Mouse (Mus musculus): ENCODE results near the gene Slc43a2.

Gene Slc43a2

DNA sequence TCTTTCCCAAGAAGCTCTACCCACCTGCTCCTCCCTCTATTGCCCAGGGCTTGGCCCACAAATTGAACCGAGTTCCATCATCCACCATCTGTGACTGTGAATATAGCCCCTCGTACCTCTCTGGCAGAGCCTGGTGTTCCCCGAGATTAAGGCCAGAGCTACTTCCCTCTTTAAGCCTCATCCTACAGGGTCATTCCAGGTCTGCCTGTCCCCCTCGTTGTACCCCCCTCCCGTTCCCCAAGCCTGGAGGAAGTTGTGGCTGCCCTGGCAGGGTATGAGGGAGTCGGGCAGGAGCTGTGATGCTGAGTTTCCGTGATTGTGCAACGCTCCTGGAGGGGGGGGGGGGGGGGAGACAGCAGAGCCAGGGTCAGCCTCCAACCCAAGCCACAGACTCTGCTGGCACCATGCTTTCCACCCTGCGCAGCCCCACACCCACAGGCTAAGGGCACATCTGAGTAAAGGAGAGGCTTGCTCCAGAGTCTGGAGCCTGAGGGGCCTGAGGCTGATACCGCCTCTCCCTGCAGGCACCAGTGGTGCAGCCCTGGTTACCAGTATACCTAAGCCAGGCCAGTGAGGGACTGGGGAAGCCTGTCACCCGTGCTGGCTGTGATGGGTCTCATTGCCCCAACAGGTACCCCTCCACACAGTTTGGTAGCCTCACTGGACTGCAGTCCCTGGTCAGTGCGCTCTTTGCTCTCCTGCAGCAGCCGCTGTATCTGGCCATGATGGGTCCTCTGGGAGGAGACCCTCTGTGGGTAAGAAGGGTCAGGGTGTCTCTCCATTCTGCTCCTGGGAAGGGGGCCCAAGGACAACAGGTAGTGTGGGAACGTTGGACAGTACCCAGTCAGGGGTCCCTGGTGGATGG, 39.9 kb downstream of the Slc43a2 start:
- DNase-seq (ENCODE audit: low read depth, low spot score), result no peak

DNA sequence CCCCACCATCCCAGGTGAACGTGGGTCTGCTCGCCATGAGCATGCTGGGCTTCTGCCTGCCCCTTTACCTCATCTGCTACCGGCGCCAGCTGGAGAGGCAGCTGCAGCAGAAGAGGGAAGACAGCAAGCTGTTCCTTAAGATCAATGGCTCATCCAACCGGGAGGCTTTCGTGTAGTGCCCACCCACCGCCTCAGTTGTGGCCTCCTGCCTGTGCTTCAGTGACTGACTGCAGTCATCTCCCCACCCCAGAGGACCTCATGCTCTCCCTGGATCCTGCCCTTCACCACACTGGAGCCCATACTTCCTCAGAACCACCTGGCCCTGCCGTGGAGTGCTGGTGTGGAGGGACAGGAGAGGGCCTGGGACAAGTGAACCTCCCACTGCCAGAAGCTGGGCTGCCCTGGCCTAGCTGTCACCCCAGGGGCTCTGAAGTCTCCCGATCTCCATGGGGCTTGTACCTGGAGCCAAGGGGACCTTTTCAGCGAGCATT, 40.9 kb downstream of the Slc43a2 start:
- DNase-seq (ENCODE audit: low read depth, low spot score), result no peak

- peak; percentile 69 for DNase-seq (ENCODE audit: low read depth, low spot score)
Measured at GRCm38 (mm10) chr11:75572854-75573650, 41.6 kb downstream of the Slc43a2 start.

- DNase-seq (ENCODE audit: low read depth, low spot score), result no peak
Measured at GRCm38 (mm10) chr11:75574378-75575123, 43.1 kb downstream of the Slc43a2 start.

- DNase-seq (ENCODE audit: low read depth, low spot score), result no peak
Measured at GRCm38 (mm10) chr11:75575560-75576123, 44.1 kb downstream of the Slc43a2 start.

- DNase-seq (ENCODE audit: low read depth, low spot score), result no peak
Measured at GRCm38 (mm10) chr11:75578609-75579008, 47.1 kb downstream of the Slc43a2 start.

GRCm38 (mm10) chr11:75581495-75582149, 50.1 kb downstream of the Slc43a2 start:
- no peak for DNase-seq (ENCODE audit: low read depth, low spot score)

DNA sequence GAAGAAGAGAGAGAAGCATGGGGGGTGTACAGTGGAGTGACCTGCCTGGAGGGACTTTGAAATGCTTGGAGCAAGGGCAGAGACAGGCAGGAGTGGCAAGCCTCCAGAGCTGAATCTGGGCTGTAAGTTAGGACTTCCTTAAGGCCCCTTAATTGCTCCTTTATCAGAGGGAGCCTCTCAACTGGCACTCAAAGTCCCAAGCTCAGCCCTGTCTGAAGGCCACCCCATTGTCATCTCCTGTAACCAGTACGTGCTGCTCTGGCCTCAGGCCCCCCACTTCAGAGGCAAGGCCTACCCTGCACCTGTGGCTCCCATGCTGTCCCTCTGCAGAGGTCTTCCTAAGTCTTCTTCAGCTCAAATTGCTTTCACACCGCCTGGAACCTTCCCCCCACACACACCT, 52.0 kb downstream of the Slc43a2 start:
- no peak for DNase-seq (ENCODE audit: low read depth, low spot score)

- no peak for DNase-seq (ENCODE audit: low read depth, low spot score)
Measured at GRCm38 (mm10) chr11:75585061-75585460, 53.6 kb downstream of the Slc43a2 start.

- no peak for DNase-seq (ENCODE audit: low read depth, low spot score)
Measured at GRCm38 (mm10) chr11:75585978-75586377, 54.5 kb downstream of the Slc43a2 start.

GRCm38 (mm10) chr11:75586963-75587362, 55.5 kb downstream of the Slc43a2 start:
- DNase-seq (ENCODE audit: low read depth, low spot score), result no peak

GRCm38 (mm10) chr11:75587493-75588284, 56.2 kb downstream of the Slc43a2 start, which contains the start of gene Pitpna:
TSS of gene Pitpna (plus strand) at chr11:75588097.
- peak; percentile 79 for DNase-seq (ENCODE audit: low read depth, low spot score)

GRCm38 (mm10) chr11:75588285-75588941, 56.9 kb downstream of the Slc43a2 start:
- no peak for DNase-seq (ENCODE audit: low read depth, low spot score)

GRCm38 (mm10) chr11:75592612-75593011, 61.1 kb downstream of the Slc43a2 start:
- no peak for DNase-seq (ENCODE audit: low read depth, low spot score)

GRCm38 (mm10) chr11:75594431-75594830, 62.9 kb downstream of the Slc43a2 start:
- no peak for DNase-seq (ENCODE audit: low read depth, low spot score)

DNA sequence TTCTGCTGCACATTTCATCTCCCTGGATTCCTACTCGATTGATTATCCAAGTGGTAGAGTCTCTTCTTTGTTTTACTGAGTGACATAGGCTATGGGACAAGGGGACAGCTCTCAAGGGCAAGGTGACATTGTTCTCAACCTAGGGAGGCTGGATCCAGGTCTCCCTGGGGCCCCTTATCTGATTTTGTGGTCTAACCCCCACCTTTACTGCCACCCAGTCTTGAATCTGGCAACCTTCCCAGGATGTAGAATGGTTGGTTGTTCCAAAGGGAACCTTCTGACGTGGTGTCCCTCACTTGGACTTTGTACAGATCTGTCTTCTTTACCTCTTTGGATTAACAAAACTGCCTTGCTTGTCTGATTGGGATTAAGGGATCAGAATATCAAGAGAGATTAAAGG, 63.9 kb downstream of the Slc43a2 start:
- no peak for DNase-seq (ENCODE audit: low read depth, low spot score)

GRCm38 (mm10) chr11:75595816-75596215, 64.3 kb downstream of the Slc43a2 start:
- no peak for DNase-seq (ENCODE audit: low read depth, low spot score)

DNA sequence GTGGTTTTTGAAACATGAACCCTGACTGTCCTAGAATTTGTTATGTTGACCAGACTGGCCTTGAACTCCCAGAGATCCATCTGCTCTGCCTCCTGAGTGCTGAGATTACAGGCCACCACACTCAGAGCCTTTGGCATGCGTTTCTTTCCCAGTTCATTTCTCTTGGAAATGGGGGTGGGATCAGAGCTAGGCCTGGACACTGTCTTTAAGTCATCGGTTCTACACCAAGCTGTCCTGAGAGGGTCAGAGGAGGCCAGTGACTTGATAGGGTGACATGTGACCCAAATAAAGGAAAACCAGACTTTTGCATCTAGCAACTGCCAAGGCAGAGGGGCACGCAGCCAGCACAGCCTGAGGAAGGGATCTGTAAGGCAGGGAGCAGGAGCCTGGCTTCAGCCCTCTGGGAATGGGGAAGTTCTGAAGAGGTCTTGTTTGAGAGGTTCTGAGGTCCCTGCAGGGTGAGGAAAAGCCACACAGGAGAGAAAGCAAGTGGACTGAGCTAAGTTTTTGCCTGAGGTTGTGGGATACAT, 65.3 kb downstream of the Slc43a2 start:
- DNase-seq (ENCODE audit: low read depth, low spot score), result no peak

DNA sequence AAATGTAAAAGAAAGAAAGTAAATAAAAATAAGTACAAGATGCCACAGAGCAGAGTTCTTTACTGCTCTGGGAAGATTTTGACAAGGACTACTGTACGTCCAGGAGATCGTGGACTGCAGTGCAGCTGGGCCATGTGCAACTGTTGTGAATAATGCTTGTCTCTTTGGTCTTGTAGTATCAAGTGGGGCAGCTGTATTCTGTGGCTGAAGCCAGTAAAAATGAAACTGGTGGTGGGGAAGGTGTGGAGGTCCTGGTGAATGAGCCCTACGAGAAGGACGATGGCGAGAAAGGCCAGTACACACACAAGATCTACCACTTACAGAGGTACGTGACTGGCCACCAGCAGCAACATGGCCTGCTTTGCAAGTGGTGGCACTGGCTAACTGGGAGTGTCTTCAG, 66.5 kb downstream of the Slc43a2 start:
- no peak for DNase-seq (ENCODE audit: low read depth, low spot score)
